Mouse (Mus musculus) retina, postnatal 7 days (tissue): ENCODE measurements around the gene Timmdc1.

Source experiments
- DNase-seq: peaks from one replicate; pipeline ENCODE4 v3.0.0-alpha.2; 2012; ENCODE audit warnings: low read depth, low spot score

The Timmdc1 gene

DNA sequence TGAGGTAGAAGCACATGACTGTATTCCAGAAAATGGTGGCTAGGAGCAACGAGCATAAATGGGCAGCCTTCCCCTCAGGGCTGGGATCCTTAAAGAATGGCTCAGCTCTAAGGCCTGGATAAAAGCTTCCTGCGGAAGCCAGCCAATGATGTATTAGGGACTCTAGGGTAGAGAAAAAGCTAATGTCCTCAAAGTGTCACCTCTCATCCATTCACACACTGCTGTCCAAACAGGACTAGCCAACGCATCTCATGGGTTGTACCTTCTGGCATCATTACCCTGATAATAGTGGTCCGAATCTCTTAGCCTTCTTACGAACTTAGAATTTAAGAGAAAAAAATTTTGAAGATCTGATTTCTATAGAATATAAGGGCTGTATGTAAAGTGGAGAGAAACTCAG, 59.2 kb downstream of the Timmdc1 start:
- DNase-seq: no peak

DNA sequence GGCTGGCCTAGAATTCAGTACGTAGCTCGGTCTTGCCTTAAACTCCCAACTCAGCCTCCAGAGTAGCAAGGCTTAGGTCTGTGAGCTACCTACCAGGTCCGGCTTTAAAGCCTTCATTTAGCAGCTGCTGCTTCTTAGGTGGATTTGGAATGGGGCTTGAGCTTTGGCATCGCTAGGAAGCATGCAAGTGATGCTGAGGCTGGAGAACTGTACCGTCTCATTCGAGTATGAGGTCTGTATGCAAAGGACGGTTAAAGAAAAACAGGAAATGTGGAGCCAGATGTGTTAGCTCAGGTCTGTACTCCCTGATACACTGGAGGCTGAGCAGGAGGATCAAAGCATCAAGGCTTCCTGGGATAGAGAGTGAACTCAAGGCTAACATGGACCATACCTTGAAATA, 60.3 kb downstream of the Timmdc1 start:
- no peak for DNase-seq

DNA sequence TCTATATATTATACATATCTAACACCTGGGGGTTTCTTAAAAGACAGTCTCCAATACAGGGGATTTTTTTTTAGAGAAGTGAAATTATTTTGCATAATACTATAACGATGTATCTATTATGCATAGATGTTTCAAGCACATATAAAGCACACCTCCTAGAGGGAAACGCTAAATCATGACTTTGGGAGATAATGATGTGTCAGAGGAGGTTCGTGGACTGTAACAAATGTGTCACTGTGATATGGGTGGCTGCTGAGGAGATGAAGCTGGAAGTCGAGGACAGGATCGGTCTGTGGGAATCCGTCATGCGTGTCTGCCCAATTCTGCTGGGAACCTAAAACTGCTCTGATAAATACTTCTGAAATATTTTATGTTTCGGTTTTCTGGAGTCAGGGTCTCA, 60.7 kb downstream of the Timmdc1 start:
- no peak for DNase-seq

DNA sequence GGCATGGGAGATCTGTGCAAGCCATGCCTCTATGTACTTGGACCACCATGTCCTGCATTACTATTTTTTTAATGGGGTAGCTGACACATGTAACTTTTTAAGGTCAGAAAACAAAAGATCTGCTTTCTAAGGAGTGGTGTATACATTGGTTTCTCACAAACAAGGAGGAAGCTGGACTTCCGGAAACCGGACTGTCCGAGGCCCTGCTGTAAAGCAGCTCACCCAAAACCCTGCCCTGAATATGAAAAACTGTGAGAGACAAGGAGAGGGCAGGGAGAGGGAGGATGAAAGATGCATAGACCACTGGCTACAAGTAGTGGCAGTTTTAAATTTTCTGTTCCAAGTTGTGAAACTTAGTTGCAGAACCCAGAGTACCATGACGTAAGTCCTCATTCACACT, 62.5 kb downstream of the Timmdc1 start:
- DNase-seq: no peak

DNA sequence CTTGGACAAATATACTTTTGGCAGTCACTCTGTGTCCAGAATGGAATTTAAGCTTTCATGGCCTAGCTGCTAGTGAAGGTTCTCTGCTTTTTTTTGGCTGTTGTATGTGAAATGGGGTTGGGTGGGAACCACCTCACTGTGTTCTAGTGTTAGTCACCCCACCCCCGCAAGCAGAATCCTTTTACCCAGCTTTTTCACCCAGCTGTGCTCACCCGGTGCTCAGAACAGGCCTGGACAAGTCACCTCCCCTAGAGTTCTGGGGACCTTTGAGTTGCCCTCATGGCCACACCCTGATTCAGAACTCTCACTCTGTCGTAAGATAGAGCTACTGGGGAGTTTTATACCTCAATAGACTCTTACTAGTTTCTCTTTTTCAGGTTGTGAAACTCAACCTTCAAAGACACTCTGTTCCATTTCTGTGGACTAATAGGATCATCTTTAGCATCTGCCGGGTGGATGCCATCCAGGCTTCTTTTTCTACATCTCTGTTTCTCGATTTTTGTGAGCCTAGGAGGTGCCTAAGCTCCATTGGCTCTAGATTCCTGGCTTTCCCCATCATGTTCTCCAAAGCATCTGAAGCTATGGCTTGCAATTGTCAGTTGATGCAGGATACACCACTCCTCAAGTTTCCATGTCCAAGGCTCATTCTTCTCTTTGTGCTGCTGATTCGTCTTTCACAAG, 63.7 kb downstream of the Timmdc1 start:
- no peak for DNase-seq

DNA sequence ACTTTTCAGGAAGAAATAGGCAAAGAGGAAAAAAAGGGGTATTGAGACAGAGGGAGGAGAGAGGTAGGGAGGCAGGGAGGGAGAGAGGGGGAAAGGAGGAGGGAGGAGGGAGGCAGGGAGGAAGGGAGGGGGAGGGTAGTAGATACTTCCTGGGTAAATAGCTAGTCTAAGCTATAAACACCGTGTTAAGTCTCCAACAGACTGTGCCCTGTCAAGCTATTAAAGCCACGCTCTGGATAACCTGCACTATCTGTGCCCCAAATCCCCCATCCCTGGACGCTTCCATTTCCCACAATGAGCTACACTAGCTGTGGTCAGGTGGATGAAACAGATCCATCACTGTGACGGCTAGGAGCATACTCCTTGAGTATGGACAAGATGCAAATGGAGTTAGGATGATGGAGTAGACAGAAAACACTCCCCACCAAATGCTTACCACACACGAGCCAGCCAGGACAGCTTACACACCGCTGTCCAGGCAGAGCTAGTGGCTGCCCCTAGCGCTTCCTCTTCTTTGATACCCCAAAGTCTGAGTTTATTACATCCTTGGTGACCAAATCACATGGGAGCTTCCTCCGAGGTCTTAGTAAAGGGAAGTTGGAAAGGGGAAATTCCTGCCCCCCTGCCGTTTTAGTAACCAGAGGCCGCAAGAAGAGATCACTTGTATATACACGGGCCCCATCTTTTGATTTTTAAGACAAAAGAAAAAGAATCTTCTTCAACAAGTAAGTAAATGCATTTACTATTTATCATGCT, 65.5 kb downstream of the Timmdc1 start:
- no peak for DNase-seq

DNA sequence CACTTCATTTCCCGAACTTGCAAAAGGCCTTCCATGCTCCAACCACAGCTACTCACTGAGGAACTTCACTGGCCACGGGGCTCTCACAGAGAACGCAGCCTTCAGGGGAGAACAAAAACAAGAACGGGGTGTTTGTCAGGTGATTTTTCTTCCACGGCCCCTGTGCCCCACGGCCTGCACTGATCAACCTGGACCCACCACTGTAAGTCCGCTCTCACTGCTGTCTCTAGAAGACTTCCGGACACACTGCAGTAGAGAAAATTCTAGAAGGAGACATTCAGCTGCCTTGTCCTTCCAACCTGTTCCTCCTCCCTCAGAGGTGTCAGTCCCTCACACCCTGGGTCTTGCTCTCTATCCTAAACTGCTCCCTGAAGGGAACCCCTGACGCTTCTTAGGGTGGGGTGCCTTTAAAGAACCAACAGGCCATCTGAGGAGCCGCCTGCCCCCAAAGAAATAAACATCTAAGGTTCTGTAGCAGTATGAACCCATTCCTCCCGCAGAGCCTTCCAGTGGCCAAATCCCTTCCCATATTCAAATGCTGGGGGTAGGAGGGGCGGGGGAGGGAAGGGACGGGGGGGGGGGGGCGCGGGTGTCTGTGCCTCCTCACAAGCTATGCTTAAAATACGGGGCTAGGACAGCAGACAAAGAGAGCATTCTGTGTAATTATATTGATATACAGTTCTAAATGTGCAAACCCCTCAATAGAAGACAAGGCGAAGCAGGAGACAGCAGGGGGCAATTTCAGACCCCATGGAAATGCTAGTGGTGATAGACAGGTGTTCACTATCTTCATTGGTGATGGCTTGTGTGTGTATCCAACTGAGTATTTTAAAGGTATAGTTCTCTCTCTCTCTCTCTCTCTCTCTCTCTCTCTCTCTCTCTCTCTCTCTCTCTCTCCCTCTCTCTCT, 66.7 kb downstream of the Timmdc1 start, which contains the start of gene Cd80:
Cd80 (plus strand) TSS at position 51 of the 908 bp plus-strand sequence.
- no peak for DNase-seq

DNA sequence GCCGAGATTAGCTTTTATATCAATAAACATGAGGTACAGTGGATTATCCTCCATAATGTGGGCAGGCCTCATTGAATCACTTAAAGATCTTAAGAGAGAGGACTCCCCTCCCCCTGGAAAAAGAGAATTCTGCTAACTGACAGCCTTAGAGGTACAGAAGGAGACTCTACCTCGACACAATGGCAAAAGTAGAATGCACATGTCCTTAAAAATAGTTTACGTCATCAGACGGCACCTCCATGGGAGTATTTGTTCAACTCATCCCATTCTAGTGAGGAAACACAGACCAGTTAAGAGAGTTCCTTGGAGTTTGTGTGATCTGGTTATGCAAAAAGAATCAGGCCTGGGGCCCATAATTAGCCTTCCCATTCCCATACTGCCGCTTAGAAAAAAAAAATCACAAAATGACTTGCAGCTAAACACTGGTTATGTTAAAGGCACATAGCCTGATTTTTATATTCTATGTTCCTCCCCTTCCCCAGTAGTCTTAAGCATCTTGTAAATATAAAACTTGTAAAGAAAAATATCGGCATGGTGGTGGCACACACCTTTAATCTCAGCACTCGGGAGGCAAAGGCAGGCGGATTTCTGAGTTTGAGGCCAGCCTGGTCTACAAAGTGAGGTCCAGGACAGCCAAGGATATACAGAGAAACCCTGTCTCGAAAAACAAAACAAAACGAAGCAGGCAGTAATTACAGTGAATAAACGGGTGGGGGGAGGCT, 67.8 kb downstream of the Timmdc1 start:
- DNase-seq: no peak

DNA sequence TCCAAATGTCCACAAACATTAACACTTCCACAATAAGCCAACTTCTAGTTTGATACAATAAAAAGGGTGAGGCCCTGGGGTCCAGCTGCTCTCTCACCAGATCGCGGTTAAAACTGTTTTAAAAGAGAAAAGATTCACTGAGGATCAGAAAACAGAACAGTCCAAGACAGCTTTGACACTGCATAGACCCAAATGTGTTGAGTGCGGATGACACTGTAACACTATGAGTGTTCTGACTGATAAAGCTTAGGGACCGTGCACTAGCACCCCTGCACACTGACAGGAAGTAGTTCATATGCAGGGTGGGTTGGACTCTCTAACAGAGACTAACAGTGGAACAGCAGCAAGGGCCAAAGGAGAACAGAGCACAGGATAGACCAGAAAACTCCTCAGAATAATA, 68.5 kb downstream of the Timmdc1 start:
- DNase-seq: no peak

DNA sequence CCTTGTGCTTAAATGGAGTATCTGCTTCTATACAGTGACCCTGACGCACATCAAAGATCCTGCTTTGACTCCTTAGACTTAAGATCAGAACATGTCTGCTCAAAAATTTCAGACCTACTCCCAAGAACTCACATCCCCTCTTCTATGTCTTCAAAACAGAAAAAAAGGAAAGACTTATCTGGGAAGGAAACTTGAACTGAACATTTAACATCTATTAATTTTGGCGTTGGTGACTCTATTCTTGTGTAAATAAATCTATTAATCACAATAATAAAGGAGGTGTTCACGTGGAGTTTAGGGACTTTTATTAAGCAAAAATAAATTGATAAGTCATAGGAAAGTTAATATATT, 69.3 kb downstream of the Timmdc1 start:
- DNase-seq: no peak

DNA sequence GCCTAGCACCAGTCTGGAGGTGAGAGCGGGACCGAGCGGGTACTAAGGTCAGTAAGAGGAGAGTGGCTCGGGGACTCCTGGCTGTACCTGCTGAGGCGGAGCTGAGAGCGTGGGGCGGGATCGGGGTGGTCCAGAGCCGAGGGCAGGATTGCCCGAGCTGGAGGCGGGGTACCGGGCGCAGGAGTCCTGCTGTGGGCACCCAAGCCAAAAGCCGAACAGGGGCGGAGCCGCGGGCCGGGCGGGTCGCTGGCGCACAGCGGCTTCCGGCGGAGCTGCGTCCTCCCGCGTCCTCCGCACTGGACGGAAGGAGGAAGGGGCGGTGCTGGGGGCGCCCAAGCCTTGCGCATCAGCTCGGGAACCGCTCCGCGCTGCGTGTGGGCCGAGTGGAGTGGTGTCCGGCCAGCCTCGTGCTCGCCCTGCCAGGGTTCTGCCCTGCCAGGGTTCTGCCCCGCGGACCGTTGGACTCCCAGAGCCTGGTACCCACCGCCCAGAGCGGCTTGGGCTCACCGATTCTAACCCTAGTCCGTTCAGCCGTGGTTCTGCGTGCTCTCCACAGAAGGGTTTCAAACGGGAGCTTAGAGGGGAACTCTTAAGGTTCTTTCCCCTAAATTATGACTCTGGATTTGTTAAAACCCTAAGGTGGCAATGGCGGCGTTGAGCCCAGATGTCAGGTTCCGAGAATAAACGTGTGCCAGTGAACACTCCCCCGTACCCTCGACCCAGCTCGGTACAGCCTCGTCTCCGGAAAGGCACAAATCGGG, 69.8 kb downstream of the Timmdc1 start, which contains the start of gene Adprh:
Adprh (minus strand) TSS at position 262 of the 761 bp plus-strand sequence.
- peak; percentile 76 for DNase-seq

DNA sequence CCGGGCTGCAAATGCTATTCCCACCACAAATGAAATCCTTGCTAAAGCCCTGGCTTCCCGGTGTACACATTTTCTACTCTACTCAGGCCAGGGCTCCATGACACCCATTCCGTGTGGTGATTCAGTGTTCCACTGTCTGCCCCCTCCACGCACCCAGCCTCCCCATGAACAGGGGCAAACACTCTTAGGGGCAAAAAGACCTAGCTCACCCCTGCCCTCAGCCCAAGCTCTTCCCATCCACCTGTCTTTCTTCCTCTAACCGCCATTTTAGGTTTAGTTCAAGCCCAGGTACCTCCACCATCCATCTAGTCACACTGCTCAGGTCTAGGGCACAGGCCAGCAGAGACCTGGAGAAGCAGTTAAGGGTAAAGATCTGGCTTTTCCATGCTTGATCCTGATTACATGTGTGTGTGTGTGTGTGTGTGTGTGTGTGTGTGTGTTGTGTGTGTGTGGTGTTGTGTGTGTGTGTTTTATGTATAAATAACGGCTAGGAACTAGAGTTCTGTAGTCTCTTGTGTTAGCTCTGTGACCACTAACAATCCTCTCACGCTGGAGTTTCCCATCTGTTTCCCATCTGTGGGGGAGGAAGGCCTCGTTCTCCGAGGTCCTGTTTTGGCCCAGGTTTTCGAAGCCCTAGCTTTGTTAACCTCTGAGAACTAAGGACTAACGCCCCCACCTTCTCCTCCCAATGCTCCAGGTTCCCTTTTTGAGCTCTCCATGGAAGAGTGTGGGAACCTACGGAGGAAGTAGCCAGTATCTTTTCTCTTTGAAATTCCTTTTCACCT, 70.8 kb downstream of the Timmdc1 start:
- DNase-seq: no peak

DNA sequence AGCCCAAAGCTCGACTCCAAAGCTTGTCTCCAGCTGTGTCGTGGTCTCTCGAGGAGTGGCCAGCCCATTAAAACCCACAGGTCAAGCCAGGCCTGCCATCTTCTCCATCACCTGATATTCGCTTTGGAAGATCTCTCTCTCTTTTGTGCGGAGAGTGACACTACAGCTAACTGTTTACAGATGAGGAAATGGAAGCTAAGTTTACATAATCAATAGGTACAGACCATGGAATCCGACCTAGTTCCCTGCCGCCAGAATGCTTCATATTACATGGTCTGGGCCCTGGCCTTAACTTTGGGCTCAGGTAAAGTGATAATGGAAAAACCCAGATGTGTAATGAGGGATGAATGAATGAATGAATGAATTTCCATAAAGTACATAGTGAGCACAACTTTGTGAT, 71.8 kb downstream of the Timmdc1 start:
- no peak for DNase-seq

DNA sequence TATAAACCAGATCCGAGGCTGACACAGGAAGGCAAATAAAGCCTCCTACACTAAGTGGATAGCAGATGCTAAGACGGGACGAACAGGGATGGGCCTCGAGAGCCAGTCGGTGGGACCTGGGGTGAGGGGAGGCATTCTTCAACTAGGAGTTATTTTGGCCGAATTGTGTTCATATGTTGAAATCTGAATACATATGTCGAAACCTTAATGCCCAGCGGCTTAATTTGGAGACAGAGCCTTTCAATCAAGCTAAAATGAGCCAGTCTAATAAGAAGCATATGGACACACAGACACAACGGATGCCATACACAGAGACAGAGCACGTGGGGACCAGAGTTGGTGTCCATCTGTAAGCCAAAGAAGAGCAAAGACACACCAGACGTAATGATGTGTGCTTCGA, 74.0 kb downstream of the Timmdc1 start:
- no peak for DNase-seq
